Mouse (Mus musculus) ES-Bruce4 (cell line): ENCODE measurements at regions not wholly inside any gene's neighbourhood (a gene's known extent, or its start where the extent isn't known, plus 50 kb on each side); places are given as distances from the start of the nearest gene placed in this dataset.

Source experiments
- CTCF ChIP-seq: IDR thresholded peaks from one replicate; pipeline ENCODE4 v1.8.1; 2011; ENCODE audit warnings: low read depth, low read length
- EP300 ChIP-seq: IDR thresholded peaks from 2 replicates; pipeline ENCODE4 v1.6.1; 2011; ENCODE audit warnings: low read depth, low read length; ENCODE audit not compliant: insufficient read depth
- POLR2A ChIP-seq: IDR thresholded peaks from one replicate; pipeline ENCODE4 v1.8.1; 2011; ENCODE audit warnings: low read length; ENCODE audit not compliant: insufficient read depth

DNA sequence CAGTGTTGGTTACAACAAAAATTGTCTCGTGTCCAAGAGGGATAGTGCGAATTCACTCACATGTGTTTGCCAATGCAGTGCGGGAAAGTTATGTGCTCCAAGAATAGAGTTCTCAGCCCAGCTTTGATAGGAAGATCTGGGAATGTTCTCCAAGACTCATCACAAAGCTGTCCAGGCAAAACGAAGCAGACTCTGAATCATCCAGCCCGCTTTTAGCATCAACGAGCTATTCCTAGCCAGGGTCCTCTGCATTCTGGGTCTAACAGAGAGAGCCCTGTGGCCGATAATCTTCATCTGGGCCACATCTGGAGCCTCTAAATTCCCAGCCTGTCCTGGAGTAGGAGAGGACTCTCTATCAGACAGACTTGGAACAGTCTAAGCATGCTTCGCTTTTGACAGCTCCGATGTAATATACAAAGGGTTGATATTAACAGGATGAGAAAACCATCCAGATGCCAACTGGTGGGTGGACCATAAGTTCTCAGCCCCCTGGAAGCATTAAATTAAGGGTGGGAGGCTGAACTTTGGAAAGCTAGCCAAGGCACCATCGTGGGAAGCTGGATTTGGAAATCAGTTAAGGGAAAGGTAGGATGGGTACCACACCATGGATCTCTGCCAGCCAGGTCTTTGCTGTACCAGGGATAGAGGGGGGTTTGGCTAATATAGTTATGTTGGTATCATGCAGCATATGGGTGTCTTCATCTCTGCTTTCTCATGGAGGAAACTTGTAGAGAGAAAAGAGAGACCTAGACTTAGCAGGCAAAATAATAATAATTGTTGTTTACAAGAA is 197.6 kb downstream of the Rps15a start:
- TF ChIP-seq CTCF (no peak), EP300 (no peak), POLR2A (no peak)
